Mouse (Mus musculus) layer of hippocampus, postnatal 14 days (tissue): ENCODE measurements around the gene Krt31. TPM values are rescaled to one million over a fixed set of nuclear protein-coding genes. Genes with fewer than 3 reads are reported as not detected.

ENCODE experiments used
- DNase-seq, 2 experiments: peaks; one replicate each; pipeline ENCODE4 v3.0.0; 2021 to 2022; ENCODE audit warnings: low spot score in 2 of 2, mixed read lengths in 1 of 2
- long read RNA-seq, 2 experiments: library from polyadenylated mRNA; stranded (forward); transcript quantifications; one replicate each; pipeline ENCODE4 v2.0.0; 2021
- total RNA-seq, 2 experiments: library from RNA; stranded (reverse); gene quantifications; 2 replicates each; pipeline ENCODE4 v1.2.3; 2021

Gene Krt31
- total RNA-seq, result not detected
- long read RNA-seq, experiment 1, result 0 reads
- long read RNA-seq, experiment 2, result 0 reads

DNA sequence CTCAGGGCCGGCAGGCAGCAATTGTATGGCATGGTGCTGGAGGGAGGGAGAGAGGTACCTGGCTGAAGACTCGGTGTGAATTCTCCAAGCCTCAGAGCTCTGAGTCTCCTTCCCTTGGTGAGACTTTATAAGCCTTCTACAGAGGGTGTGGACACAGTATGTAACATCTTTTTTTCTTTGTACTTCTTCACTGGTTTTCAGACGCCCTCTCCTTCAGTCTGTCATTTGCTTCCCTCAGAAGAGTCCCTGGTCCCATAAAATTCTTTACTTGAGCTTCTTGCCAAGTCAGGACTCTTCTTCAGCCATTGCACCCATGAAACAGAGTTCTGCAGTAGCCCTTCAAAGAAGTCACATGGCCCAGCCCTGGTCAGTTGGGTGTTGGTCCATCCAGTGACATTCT, at the start of gene Krt31:
Krt31 (minus strand) TSS at position 101 of the 400 bp plus-strand sequence.
- DNase-seq, result no peak

GRCm38 (mm10) chr11:100097819-100098218, 47.5 kb upstream of the Krt31 start:
- no peak for DNase-seq

- no peak for DNase-seq
Measured at GRCm38 (mm10) chr11:100096141-100096540, 45.8 kb upstream of the Krt31 start, which contains the start of gene Krt35. TSS of gene Krt35 (minus strand) at chr11:100096241.

- no peak for DNase-seq
Measured at GRCm38 (mm10) chr11:100088378-100089025, 38.2 kb upstream of the Krt31 start.

- DNase-seq, result no peak
Measured at GRCm38 (mm10) chr11:100087861-100088260, 37.5 kb upstream of the Krt31 start, which contains the start of gene Krt32. TSS of gene Krt32 (minus strand) at chr11:100088226.

DNA sequence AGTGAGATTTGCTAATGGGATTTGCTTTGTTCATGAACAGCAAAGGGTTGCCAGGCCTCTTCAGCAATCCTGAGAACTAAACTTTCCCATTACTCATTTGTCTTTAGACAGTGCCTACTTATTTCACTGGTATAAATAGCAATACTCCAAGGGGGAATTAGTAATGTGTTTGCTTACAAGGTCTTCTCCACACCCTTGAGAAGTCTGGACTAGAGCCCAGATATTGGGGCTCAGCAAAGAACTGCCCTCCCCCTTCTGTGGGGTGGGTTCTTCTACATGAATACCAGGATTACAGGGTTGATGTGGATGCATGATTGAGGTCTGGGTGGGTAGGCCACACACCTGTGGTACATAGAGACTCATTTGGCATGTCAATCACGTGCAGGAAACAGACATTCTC, 23.5 kb upstream of the Krt31 start:
- DNase-seq, result no peak

DNA sequence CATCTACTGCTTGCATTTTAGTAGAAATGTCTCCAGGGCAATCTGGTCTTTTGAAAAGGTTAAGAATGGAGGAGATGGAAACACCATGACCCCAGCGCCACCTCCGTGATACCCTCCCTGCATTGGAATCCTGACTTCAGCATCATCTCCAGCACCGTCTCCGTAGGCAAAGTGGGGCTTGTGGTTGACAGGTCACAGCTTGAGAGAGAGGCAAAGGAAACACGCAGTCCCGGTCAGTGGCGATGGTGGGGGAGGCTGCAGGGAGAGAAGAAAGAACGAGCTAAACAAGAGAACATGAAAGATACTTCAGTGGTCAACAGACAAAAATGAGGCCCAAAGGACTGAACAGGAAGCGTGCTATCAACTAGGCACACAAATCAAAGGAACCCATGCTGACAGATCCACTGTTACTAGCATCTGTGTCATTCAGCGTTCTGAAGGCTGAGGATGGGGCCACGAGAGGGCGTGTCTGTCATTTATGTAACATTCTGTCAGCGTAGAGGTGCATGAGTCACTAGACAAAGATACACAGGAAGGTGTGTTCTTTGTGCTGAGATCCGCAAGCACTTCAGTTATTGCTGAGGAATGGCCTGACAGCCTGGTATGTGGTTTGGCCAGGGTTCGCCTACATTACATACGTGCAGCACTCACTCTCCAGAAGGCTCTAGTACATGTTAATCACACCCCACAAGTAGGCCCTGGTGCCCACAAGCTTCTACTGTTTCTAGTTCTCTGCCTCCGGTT, 17.1 kb upstream of the Krt31 start:
- no peak for DNase-seq

DNA sequence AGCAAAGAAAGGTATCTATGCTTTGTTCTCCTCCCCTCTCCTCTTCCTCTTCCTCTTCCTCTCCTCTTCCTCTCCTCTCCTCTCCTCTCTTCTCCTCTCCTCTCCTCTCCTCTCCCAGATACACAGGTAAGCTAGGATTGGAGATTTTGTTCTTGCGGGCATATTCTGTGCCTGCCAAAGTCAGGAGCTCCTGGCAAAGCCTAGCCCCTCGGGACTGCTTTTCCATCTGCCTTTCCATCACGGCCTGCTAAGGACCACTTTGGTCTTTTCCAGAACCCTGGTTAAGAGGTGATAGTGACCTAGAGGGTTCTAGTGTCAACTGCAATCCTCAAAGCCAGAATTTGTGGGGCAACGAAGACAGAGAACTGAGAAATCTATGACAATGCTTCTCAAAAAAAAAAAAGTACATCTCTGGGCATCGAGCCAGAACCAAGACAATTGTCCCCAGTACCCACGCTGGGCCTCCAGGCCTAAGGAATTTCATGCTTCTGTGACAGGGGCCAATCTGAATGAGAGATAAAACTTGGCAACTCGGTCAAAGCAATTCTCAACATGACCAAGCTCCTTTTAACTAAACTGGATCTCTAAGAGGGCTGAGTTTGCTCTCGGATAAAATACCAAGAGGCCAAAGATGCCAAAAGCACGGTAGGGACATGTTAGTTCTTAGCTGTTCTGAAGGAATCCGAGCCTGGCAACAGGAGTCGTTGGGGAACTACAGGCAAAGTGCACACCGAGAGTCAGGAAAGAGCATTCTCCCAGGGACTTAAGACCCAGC, 16.1 kb upstream of the Krt31 start:
- no peak for DNase-seq

DNA sequence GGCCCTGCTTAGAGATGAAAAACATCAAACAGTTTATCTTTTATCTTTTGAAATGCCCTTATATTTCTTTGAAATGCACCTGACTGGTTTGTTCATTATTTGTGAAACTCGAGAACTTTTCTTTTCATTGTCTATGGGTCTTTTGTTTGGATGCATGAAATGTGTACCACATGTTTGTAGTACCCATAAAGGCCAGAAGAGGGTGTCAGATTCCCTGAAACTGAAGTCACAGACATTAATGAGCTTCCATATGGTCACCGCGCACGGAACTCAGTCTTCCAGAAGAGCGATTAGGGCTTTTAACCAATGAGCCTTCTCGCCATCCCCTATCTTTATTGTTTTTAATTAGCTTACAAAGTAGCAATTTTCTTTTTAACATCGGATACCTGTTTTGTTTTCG, 8.5 kb upstream of the Krt31 start:
- DNase-seq, result no peak

- DNase-seq, result no peak
Measured at GRCm38 (mm10) chr11:100055686-100056655, 5.6 kb upstream of the Krt31 start.

- DNase-seq, result no peak
Measured at GRCm38 (mm10) chr11:100047193-100047592, 3.2 kb downstream of the Krt31 start.

- DNase-seq, result no peak
Measured at GRCm38 (mm10) chr11:100046303-100046866, 4.0 kb downstream of the Krt31 start.

GRCm38 (mm10) chr11:100041454-100041853, 8.9 kb downstream of the Krt31 start, which contains the start of gene Krt34:
TSS of gene Krt34 (minus strand) at chr11:100041554.
- no peak for DNase-seq

DNA sequence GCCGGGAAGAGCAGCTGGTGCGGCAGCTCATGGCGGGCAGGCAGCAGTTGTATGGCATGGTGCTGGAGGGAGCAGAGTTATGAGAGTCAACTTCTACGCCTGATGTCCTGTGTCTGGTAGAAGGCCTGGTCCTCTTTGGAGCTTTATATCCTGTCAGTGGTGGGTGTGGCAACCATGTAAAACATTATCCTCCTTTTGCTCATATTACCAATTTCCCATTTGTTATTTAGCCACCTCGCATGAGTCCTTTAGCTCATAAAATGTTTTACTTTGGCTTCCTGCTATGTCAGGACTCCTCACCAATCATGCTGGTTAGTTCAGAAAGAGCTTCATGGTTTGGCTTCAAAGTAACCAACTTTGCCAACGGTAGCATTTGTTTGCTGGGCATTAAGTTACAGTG, 20.6 kb downstream of the Krt31 start, which contains the start of gene Krt33b:
Krt33b (minus strand) TSS at position 101 of the 400 bp plus-strand sequence.
- DNase-seq, result no peak

DNA sequence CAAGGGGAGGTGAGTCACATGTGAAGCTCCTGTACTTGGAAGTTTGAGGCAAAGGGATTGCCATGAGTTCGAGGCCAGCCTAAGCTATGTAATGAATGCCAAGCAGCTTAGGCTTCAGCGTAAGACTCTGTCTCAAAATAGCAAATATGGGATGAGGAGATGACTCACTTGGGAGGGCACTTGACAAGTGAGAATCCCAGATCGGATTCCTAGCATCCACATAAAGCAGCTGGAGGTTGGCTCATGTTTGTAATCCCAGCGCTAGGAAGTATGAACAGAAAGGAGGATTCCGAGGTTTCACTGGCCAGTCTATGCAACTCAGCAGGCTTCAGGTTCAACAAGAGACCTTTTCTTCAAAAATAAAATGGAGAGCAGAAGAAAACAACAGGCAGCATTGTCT, 28.9 kb downstream of the Krt31 start:
- DNase-seq, result no peak

DNA sequence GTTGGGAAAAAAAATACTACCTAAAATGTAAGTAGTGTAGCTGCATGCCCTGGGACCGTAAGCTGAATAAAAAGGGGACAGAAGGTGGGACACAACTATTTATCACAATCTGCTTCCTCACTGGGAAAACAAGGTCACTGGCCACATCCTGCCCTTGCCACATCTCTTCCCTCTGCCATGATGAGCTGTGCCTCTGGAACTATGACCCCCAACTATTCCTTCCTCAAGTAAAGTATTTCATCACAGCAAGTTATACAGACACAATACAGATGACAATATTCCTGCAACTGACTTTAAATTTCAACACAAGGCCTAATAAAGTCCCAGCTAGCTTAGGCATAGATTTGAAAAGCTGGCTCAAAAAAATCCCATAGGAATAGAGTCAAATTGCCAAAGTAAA, 30.9 kb downstream of the Krt31 start:
- DNase-seq, result no peak

GRCm38 (mm10) chr11:100016112-100016511, 34.2 kb downstream of the Krt31 start, which contains the start of gene Krt33a:
TSS of gene Krt33a (minus strand) at chr11:100016212.
- DNase-seq, result no peak

DNA sequence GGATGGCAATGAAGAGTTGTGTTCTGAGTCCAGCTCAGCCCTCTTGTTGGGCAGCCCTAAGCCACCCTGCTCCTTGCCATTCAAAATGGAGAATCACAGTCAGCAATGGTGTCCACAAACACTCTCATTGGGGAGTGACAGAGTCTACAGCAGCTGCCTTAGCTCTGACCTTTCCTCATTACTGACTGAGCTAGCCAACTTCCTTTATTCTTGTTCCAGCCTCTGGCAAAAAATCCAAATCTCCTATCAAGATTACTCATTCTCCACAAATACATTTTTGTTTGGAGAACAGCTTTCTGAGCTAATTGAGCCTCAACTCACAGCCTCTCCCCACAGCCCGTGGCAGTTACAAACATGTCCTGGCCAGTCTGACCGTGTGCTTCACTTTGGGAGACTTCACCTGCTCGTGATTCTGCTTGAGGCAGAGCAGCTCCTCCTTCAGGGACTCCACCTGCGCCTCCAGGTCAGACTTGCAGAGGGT, 36.6 kb downstream of the Krt31 start:
- DNase-seq, result no peak

DNA sequence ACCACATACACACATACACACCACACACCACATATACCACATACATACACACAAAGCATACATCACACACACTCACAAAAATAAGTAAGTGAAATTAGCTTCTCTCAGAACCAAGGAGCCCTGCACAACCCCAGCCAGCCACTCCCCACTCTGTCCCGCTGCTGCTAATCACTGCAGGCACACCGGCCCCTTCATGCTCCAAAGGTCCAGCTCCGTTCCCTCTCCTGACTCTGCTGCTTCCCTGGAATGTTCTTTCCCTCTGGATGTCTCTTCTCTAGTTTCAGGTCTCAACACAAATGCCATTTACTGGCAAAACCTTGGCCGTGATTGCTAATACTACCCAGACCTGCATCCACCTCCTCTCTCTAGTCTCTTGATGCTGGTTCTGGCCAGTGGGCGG, 39.7 kb downstream of the Krt31 start:
- no peak for DNase-seq

DNA sequence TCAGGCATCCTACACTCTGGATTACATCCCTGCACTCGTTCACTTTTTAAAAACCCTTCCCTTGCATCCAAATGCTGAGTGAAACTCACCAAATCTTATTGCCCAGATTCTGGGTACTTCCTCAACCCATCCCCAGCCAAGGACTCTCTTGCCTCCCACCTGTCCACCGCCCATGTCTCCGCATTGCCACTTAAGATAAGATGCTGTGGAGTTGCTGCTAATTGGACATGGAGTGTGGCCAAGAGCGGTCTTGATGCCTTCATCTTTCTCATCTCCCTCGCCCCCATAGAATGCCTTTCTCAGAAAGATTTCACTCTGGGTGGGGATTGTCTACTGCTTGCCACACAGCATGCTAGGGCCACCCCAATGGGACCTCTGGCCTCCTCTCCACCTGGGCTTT, 42.0 kb downstream of the Krt31 start:
- no peak for DNase-seq
